Mouse (Mus musculus): ENCODE measurements around the gene Il5. TPM values are rescaled to one million over a fixed set of nuclear protein-coding genes. Genes with fewer than 3 reads are reported as not detected.

The Il5 gene
- total RNA-seq (2015; ENCODE audit: low replicate concordance): not detected in 2 replicates
- not detected in 2 replicates for total RNA-seq (2017; ENCODE audit: low replicate concordance)

GRCm38 (mm10) chr11:53720715-53721114 lies at the start of gene Il5:
Gene Il5, plus strand, starts transcription at chr11:53720794.
- no peak for ATAC-seq (replicated peaks; ENCODE audit: low FRiP score, poor library complexity, severe bottlenecking)

- ATAC-seq (replicated peaks; ENCODE audit: low FRiP score, poor library complexity, severe bottlenecking): no peak
Observed at GRCm38 (mm10) chr11:53671414-53671813, 49.2 kb upstream of the Il5 start.

GRCm38 (mm10) chr11:53680141-53680540 lies 40.5 kb upstream of the Il5 start:
- no peak for ATAC-seq (replicated peaks; ENCODE audit: low FRiP score, poor library complexity, severe bottlenecking)

- ATAC-seq (replicated peaks; ENCODE audit: low FRiP score, poor library complexity, severe bottlenecking): no peak
Observed at GRCm38 (mm10) chr11:53681686-53682085, 38.9 kb upstream of the Il5 start.

GRCm38 (mm10) chr11:53682170-53682569 lies 38.4 kb upstream of the Il5 start:
- no peak for ATAC-seq (replicated peaks; ENCODE audit: low FRiP score, poor library complexity, severe bottlenecking)

- no peak for ATAC-seq (replicated peaks; ENCODE audit: low FRiP score, poor library complexity, severe bottlenecking)
Observed at GRCm38 (mm10) chr11:53682994-53683530, 37.5 kb upstream of the Il5 start.

- ATAC-seq (replicated peaks; ENCODE audit: low FRiP score, poor library complexity, severe bottlenecking): no peak
Observed at GRCm38 (mm10) chr11:53691979-53692378, 28.6 kb upstream of the Il5 start.

GRCm38 (mm10) chr11:53698521-53698920 lies 22.1 kb upstream of the Il5 start:
- ATAC-seq (replicated peaks; ENCODE audit: low FRiP score, poor library complexity, severe bottlenecking): no peak

- no peak for ATAC-seq (replicated peaks; ENCODE audit: low FRiP score, poor library complexity, severe bottlenecking)
Observed at GRCm38 (mm10) chr11:53699351-53699750, 21.2 kb upstream of the Il5 start.

- ATAC-seq (replicated peaks; ENCODE audit: low FRiP score, poor library complexity, severe bottlenecking): peak; percentile 73
Observed at GRCm38 (mm10) chr11:53706236-53706933, 14.2 kb upstream of the Il5 start.

- peak; percentile 99 for ATAC-seq (replicated peaks; ENCODE audit: low FRiP score, poor library complexity, severe bottlenecking)
Observed at GRCm38 (mm10) chr11:53706934-53707717, 13.5 kb upstream of the Il5 start, which contains the start of gene Rad50. Gene Rad50, minus strand, starts transcription at chr11:53707319.

GRCm38 (mm10) chr11:53707718-53708009 lies 12.9 kb upstream of the Il5 start:
- no peak for ATAC-seq (replicated peaks; ENCODE audit: low FRiP score, poor library complexity, severe bottlenecking)

GRCm38 (mm10) chr11:53719701-53720100 lies 893 bp upstream of the Il5 start:
- ATAC-seq (replicated peaks; ENCODE audit: low FRiP score, poor library complexity, severe bottlenecking): no peak

- ATAC-seq (replicated peaks; ENCODE audit: low FRiP score, poor library complexity, severe bottlenecking): no peak
Observed at GRCm38 (mm10) chr11:53731457-53731856, 10.9 kb downstream of the Il5 start.

- no peak for ATAC-seq (replicated peaks; ENCODE audit: low FRiP score, poor library complexity, severe bottlenecking)
Observed at GRCm38 (mm10) chr11:53732244-53732643, 11.7 kb downstream of the Il5 start.

GRCm38 (mm10) chr11:53733824-53734223 lies 13.2 kb downstream of the Il5 start:
- no peak for ATAC-seq (replicated peaks; ENCODE audit: low FRiP score, poor library complexity, severe bottlenecking)

- no peak for ATAC-seq (replicated peaks; ENCODE audit: low FRiP score, poor library complexity, severe bottlenecking)
Observed at GRCm38 (mm10) chr11:53734431-53734830, 13.8 kb downstream of the Il5 start.

GRCm38 (mm10) chr11:53734970-53735681 lies 14.5 kb downstream of the Il5 start:
- ATAC-seq (replicated peaks; ENCODE audit: low FRiP score, poor library complexity, severe bottlenecking): peak; percentile 17; the same call in 1 of the 2 replicates

GRCm38 (mm10) chr11:53735682-53736245 lies 15.2 kb downstream of the Il5 start:
- peak; percentile 91 for ATAC-seq (replicated peaks; ENCODE audit: low FRiP score, poor library complexity, severe bottlenecking)

Measured in erythroblast, adult 5-6 weeks (primary cell).